Mouse (Mus musculus): Measurements from ENCODE around the gene Pitpna. TPM values are rescaled to one million over a fixed set of nuclear protein-coding genes. Genes with fewer than 3 reads are reported as not detected.

Pitpna gene
- total RNA-seq, 2 experiments from 2014 or later, result 330 to 343 TPM

DNA sequence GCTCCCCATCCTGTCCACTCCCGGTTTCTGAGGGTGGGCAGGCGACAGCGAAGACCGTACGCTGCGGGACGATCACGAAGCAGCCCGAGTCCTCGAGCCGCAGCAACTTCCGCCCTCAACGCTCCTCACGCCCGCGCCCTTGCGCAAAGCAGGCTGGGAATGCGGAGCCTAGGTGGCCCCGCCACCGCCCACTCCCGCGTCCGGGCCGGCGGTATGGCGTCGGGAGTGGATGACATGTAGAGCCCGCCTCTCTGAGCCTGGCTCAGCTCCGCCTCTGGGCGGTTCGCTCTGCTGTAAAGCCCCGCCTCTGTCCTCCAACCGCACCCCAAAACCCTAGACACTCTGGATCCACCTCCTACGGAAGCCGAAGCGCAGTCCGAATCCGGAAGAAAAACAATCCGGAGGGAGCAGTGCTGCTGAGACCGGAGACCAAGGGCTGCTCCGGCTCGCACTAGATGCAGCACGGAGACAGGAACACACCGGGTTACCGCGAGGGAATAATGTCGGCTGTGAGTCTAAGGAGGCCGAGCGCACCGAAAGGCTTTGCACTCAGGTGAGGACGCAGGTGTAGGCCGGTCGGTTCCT lies 42.8 kb downstream of the Pitpna start, which contains the start of gene Inpp5k:
TSS of gene Inpp5k (plus strand) at position 344 of the 585 bp plus-strand sequence.
- peak; percentile 94 to 98 for DNase-seq (ENCODE audit: low spot score in 2 of 2)

DNA sequence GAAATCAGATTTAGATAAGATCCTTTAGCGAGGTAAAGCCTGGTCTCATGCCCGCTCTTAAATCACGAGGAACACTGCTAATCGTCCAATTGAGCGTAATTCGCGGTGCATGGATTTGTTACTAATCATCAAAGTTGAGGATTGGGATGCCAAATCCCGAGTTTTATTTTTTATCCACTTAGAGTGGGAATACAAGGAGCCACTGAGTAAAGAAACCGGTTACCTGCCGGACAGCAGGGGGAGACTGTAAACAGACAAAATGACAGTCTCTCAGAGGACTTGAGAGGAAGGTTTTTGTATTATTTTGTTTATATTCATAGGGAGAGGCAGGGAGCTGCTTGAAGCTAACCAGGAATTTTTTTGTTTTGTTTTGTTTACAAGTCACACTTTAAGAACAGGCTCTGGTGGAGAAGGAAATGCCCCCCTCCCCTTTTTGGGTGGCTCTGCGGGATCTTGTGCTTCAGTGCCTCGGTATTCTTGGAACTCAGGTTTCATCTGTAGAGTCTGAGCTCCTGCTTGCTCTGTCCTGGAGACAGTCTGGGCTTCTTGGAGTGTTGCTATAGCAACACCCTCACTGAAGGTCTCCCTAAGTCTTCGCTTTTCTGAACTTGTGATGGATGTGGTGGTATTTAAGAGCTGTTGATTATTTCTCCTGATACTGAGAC lies 43.8 kb downstream of the Pitpna start:
- no peak for DNase-seq (ENCODE audit: low spot score in 2 of 2)

DNA sequence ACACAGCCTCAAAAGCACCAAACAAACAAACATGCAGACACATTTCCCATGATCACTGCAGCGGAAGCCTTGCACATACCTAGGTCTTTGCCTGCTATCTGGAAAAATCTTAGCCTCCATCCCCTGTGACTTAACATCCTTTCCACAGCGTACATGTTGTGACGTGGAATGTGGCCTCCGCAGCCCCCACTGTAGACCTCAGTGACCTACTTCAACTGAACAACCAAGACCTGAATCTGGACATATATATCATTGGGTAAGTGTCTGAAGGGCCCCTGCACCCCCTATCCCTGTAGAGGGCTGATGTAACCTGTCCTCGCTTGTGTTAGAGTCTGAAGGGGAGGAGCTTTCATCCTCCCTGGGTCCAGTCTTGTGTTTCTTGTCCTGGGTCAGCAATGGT lies 45.0 kb downstream of the Pitpna start:
- no peak for DNase-seq (ENCODE audit: low spot score in 2 of 2)

DNA sequence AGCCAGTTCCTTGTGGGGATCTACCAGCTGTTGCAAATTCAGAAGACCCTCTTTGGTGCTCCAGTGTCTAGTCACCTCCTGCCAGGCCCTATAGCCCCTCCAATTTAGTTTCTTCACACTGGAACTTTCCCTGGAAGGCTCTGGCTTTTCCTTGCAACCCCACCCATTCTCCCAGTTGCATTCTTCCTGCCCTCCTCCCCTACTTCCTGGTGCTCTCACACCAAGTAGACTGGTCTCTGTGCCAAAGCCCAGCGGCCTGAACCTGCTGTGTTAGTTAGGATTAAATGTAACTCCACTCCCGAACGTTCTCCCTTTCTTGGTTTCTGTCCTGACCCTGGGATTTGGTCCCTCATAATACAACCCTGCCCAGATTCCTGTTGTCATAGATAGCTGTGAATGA lies 46.9 kb downstream of the Pitpna start:
- DNase-seq (ENCODE audit: low spot score in 2 of 2), result no peak

DNA sequence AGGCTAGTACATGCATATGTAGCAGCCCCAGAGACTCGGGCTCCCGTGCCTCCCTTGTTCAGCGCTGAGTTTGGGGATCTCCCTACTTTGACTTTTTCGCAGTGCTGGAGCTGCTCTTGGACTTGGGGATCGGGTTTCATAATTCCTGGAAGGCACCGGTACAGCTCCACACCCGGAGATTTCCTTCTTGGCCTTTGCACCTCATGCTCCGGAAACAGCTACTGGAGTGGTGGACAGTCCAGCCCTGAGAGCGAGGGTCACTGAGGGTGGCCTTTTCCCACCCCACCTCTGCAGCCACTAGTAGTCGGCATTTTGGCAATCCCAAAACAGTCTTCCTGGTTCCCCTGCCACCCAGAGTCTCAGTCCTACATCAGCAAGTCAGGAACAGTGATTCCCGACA lies 47.4 kb downstream of the Pitpna start:
- no peak for DNase-seq (ENCODE audit: low spot score in 2 of 2)

DNA sequence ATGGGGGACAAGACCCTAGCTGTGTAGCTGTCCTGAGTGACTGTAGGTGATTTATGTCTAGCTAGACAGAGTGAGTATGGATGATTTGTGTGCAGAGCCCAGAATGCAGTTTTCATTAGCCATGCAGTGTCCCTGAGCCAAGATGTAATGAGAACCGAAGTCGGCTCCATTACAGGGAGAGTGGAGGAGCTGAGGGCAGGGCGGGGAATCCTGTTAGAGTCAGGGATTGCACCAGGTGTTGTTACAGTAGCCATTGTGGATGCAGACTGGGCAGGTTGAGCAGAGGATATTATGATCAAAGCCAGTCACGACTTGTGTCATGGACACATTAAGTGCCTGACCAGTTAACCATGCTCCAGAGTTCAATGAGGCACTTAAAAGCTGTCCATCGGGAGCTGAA lies 55.4 kb downstream of the Pitpna start:
- no peak for DNase-seq (ENCODE audit: low spot score in 2 of 2)

DNA sequence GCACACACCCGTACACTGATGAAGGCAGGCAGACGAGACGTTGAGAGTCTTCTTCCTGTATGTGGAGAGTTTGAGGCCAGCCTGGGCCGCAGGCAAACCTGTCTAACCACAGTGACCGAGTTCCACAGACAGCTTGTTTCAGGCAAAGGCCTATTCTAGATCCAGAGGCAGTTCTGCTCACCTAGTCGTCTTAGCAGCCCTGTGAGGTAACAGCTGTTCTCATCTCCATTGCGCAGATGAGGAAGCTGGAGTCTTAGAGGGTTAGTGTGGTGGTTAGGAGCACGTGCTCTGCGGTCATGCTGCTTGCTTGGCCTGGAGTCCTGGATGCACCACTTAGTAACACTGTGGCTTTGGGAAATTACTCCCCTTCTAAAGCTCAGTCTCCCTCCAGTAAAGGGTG lies 56.8 kb downstream of the Pitpna start:
- DNase-seq (ENCODE audit: low spot score in 2 of 2), result no peak

DNA sequence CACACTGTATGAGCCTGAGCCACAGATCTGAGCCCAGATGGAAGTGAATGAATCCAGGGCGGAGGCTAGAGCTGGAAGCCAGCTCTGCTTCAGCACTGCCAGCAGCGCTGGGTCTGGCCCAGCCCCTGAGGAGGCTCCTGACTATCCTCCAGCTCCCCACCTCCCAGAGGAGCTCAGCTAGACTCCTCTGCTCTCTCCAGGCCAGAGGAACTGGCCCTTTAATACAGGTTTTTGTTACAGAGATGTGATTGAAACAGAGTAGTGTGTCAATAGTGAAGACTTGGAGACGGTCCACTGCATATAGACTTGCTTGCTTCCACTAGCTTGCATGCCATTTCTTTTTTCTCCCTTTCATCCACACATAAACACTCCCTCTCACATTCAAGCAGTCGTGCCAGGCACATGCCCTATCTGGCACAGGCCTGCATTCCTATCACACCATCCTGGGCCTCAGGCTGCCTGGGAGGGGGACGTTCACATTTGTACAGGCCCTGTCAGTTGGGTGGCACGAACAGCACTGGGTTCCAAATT lies 59.8 kb downstream of the Pitpna start:
- no peak for DNase-seq (ENCODE audit: low spot score in 2 of 2)

DNA sequence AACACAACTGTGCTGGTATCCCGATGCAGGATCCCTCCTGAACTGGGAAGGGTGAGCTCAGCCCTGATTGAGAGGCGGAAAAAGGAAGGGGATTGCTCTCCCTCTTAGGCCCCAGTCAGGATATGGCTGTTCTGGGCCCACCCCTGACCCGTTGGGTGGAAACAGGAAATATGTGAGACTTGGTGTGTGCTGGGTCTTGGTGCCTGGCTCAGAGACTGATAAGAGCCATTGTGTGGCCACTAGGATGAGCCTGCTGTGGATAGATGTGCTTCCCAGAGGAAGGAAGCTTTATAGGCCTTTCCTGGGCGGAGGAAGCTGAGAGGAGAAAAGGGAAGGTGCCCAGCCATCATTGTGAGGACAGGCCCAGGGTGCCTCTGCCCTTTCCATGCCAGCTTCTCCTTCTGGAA lies 61.3 kb downstream of the Pitpna start:
- DNase-seq (ENCODE audit: low spot score in 2 of 2), result no peak

DNA sequence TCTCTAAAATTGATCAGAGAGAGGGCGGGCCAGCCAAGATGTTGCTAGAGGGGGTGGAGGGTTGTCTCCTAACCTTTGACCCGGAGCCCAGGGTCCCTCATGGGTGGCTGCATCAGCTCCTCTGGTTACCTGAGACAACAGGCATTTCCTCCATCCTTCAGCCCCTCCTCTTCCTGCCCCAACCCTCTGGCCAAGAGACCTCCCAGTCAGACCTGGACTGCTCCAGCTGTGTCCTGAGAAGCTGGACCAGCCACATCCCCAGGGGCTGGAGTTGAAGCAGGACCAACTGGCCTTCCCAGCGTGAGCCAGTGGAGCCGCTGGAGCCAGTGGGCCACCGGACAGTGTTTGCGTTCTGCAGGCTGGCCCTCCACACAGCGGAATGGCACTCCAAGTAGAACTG lies 62.4 kb downstream of the Pitpna start, which contains the start of gene Myo1c:
TSS of gene Myo1c (plus strand) at position 194 of the 400 bp plus-strand sequence.
- no peak for DNase-seq (ENCODE audit: low spot score in 2 of 2)

DNA sequence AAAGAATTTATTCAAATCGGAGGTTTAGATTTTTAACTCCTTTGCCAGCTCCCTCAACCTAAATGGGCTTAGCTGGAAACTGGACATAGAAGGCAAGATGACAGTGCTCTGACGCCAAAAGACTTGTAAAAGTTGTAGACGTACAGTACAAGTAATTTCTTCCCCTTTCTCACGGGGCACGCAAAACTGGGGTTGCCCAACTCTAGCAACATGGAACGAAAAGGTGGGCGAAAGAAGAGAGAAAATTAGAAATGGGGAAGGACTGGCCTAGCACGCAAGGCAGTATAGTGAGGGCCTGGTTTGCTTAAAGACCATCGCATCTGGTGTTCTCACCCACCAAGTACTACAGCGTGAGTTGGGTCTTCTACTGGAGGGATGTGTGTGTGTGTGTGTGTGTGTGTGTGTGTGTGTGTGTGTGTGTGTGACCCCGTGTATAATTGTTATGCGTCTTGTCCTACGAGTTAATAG lies 63.1 kb downstream of the Pitpna start:
- DNase-seq (ENCODE audit: low spot score in 2 of 2), result no peak

DNA sequence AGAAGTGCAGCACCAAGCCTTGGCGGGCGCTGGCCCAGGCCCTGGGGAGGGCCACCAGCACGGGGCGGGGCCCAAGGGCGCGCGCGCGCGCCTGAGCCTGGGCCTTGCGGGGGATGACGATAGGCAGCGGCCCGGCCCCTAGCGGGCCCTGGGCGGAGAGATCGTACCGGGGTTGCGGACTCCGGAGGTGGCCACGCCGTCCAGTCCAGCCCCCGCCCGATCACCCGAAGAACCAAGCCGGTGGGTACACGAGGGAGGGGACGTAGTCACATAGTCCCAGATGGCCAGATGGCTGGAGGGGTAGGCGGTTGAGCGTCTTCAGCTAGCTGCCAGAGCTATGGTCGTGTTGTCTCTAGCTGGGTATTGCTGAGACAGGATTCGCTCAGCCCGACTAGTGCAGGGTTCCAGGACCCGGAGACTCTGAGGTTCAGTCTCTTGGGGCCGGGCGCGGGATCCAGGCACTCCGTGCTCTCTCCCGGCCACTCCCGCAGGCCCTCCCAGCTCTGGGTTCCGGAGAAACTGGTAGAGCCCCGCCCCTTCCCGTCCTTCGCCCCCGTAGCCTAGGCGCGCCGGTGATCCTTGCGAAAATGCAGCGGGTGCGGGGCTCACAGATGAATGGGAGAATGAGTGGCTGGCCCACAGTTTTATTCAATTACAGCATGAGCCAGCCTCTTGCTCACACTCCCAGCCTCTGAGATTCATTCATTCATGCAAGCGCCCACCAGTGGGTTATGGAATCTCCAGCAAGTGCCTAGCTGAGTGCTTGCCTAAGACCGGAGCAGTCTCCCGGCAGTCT lies 63.7 kb downstream of the Pitpna start:
- DNase-seq (ENCODE audit: low spot score in 2 of 2), result peak; percentile 72 to 81

DNA sequence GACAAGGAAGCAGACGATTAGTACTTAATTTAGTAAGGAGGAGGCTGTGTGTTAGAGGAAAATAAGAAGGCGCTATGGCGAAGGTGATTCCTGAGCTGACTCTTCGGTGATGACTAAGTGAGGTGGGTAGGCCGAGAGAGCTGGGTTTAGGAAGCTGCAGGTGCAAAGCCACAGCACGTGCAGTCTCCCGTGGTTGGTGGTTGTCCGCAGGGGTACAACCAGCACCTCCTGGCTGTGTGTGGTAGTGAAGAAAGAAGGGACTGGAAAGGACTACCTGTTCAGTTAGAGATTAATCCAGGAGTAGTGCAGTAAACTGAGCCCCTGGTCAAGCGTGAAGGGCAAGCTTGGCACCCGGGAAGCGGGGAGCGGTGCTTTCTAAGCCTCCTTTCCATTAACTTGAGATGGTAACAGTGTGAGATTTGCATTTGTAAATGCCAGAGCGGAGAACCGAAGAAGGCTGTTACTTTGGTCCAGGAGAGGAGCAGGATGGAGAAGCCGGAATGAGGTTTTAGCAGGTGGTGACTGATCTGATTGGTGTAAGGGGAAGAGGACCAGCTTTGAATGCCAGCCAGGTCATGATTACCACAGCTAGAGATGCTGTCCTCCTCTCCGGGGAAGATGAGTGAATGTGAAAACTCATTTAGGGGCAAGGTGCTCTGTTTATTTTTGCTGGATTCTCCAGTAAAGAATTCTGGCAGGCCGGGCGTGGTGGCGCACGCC lies 64.5 kb downstream of the Pitpna start:
- peak in 1 of 2 experiments; percentile 42 for DNase-seq (ENCODE audit: low spot score in 2 of 2)

DNA sequence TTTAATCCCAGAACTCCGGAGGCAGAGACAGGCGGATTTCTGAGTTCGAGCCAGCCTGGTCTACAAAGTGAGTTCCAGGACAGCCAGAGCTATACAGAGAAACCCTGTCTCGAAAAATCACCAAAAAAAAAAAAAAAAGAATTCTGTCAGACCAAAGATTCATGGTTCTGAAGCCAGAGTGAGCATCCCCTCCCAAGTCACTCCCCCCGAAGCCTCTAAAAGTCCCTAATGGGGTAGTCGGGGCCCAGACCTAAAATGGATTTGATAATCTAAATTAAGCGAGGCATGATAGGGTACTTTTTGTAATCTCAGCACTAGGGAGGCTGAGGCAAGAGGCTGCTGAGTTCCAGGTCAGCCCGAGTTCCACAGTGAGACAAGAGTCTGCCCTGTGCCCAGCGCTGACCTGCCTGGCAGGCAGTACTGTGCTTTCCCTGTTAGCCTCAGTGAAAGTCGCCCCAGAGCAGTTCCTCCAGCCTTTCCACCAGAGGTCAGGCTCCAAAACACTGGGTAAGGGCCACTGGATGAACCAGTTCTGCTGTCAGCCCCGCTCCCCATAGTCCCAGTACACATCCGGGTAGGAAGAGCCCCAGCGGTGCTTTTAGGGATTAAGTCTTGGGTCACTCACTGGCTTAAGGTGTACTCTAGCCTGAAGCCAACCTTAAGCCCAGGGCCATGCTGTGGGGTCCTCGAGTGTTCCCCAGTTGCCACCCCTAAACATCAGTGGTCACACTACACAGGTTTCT lies 65.2 kb downstream of the Pitpna start:
- DNase-seq (ENCODE audit: low spot score in 2 of 2), result no peak

DNA sequence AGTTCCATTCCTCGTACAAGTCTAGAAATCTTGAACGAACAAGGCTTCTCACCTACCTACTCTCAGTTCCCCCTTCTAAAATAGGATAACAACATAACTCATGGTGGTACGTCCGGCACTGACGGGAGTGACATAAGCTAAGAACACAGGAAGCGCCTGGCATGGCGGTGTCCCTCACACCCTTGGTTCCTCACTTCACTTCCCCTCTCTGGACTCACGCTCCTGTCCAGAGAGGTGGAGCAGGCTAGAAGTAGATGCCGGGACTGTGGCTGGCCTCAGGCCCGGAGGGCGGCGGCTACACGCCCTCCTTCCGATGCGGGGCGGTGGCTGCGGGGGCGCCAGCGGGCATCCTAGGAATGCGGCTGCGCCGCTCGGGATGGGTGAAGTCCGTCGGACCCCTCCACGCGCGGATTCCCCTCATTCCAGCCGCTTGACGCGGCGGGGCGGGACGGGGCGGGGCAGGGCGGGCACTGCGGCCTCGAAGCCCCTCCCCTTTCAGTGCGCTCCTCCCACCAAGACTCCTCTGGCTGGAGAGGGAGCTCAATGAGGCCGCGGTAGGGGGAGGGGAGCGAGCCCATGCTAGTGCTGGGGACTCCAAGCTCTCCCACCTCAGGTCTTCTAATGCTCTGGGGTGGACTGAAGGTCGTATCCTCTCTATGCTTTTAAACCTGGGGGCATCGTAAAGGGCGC lies 66.0 kb downstream of the Pitpna start:
- DNase-seq (ENCODE audit: low spot score in 2 of 2), result peak; percentile 38 to 48

DNA sequence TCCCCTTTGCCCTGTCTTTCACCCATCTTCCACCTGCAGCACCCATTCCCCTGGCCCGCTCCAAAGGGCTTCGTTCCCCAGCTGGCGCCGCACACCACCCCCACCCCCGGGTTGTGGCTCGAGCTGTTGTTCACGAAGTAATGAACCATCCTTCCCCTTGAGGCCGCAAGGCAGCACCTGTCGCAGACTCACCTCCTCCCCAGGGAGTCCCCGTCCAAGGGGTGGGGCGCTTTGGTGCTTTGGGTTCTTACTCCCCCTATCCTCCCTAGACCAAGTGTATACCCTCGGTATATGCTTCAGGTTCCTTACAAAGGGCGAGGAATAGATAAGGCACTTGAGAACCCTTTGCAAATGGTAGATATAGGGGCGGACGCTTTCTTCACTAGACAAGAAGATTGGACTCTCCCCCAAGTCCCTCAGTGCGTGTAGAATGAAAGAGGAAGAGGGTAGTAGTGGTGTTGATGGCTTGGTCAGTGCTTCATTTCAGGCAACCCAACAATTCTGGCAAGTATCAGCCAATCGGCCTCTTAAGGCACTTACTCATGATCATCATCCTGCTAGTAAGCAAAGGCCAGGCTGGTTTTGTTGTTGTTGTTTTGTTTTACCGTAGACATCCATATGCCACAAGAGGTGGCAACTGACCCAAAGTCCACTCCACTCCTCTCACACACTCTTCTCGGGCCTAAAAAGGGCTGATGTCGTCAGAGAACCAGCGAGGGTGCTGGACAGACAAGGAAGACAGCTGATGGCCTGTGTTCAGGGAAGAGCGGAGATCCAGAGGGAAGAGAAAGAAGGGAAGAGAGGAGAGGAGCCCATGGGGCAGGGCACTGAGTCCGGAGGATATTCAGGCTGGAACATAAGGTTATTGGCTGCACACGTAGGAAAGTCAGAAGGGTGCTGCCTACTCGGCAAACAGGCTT lies 66.8 kb downstream of the Pitpna start:
- no peak for DNase-seq (ENCODE audit: low spot score in 2 of 2)

DNA sequence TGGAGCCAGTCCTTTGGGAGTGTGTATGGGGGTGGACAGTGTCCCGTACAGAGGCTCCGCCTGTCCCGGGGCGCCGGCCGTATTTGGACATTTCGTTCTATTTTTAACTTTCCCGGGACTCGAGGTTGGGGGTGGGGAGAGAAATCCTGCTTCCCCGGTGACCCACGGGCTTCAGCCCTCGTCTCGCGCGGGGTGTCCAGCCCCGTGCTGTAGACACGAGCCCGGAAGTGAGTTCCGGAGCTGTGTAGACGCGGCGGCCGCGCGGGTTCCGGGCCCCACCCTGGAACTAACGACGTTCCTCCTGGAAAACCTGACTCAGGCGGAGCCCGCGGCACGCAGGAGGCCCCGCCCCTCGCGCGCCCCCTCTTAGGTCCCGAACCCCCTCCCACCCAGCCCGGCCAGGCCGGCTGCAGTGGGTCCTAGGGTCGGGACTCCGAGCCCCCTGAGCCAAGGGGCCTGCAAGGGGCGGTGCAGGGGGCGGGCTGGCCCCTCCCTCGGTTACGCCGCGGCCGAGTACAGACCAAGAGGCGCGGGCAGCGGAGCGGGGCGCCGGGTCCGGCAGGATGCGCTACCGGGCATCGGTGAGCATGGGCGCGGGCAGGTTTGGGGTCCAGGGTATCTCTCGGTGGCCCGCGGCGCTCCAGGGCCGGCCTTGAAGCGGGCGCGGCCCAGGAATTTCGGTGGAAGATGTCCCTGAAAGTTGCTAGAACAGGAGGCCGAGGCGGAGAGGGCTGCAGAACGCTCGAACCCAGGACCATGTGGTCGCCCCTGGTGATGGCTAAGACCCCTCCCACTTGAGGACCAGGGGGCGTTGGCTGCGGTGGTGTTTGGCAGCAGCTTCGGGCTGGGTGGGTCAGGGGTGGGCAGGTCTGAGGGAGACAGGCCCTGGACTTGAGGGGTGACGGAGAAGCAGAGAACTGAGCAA lies 68.0 kb downstream of the Pitpna start:
- DNase-seq (ENCODE audit: low spot score in 2 of 2), result peak; percentile 43 to 52

All from left cerebral cortex, adult 18-20 months (tissue).